Mouse (Mus musculus) natural killer cell, adult 2 months (primary cell): ENCODE data around the gene Rtkn.
A peak's percentile ranks its signal among the peaks of the same experiment; 100 is the strongest.

Experiments
- DNase-seq, 2 experiments: peaks; one replicate each; pipeline ENCODE4 v3.0.0; 2022; ENCODE audit warnings: low spot score in 2 of 2

Gene Rtkn

DNA sequence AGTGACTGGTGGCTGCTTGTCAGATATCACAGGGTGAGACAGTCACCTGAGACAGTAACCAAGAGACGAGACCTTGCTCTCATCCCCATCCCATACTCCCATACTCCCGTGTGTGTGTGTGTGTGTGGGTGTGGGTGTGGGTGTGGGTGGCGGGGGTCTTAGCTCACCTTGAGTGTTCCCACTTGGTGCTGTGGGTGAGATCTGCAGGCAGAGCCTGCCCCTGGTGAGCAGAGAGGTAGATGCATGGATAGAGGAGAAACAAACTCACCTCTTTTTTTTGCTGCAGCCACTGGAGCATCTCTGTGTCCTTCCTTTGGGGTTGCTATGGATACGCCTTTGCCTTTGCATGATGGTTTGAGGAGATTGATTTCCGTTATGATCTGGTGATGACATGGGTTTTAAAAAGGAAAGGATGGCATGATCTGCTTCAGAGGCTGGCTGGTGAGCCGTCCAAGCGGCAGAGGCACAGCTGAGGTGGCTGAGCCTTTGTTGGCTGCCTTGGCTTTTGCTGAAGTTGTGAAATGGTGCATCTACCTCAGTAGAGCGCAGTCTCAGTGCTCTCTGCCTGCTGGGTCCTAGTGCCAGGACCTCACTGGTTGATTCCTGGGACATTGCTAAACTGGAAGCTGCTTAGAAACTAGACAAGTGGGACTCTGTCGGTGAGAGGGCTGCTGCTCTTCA, 37.1 kb downstream of the Rtkn start:
- DNase-seq: no peak

DNA sequence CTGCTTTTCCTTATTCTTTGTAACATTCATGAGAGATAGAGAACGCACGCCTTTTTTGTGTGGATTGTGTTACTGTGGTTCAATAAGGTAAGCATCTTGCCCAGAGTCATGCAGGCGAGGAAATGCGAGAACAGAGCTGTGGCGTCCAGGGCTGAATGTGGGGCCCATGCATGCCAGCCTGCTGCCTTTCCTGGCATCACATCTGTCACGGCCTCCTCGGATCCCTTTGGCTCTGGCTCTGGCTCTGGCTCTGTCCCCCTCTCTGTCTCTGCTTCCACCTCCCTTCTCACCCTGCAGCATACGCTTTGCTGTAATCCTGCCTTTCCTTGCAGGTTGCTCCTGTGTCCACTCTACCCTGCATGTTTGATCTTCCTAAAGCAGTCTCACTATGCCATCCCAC, 40.7 kb downstream of the Rtkn start:
- no peak for DNase-seq

DNA sequence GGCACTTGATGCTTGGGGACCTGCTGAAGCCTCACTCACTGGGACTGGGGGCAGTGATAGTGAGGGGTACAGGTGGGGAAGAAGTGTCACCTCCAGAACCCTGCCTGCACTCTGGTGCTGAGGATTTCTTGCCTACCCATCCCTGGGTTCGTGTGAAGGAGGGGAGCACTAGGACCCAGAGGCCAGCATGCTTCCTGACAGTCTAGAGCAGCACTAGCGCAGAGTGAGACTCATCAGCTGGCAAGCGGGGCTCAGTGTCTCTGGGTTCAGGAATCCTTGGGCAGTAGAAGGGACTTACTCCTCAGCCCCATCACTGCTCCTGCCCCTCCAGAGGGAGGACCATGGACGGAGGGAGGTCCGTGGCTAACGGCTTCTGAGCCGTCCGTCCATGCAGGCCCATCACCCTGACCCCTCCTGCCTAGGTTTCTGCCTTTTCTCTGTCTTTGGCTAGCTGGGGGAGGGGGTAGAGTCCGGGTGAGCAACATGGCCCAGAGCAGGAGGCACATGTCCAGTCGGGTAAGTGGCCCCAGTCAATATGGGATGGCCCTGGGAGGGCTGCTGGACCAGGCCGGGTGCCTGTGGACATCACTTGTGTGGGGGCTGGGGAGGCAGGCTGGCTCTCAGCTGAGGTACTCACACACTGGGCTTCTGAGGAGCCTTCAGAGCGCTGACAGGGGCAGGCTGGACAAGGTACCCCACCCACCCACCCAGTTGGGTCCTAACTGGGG, 44.3 kb downstream of the Rtkn start:
- DNase-seq: no peak

DNA sequence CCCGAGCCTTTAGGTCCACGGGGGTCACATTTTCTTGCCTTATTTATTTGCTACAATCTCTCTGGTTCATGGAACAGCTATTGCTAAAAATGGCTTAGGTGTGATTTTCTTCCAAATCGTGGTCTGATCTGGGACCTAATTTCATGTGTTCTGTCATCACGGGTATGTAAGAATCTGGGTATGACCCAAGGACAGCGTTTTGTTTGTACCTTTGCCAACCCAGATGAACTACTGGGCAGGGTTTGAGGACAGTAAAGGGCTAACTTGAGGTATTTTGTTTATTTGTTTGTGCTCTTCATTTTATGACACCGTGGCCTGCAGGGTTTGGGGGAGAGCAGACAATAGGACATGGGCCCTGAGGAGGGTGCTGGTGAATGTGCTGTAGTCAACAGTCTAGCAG, 45.3 kb downstream of the Rtkn start:
- no peak for DNase-seq

DNA sequence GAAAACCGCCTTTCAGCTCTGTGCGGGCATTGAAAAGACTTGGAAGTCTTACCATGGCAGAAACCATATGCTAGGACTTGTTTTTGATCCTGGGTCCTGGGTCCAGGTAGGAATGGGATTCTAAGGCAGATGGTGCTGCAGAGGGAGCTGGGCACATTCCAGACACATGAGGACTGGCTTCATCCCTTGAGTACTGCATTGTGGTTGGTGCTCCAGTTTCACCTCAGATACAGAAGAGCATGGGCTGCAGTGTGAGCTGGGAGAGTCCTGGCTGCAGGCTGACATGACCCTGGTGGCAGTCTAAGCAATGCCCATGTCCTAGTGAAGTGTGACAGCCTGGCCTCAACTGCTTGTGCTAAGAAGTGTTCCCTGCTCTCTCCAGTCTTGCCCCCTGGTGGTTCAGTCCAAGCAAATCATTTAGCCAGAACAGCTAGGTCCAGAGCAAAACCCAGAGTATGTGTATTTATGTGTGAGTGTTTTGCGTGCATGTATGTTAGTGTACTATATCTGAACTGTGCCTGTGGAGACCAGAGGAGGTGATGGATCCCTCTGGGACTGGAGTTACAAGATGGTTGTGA, 49.7 kb downstream of the Rtkn start:
- DNase-seq: no peak

DNA sequence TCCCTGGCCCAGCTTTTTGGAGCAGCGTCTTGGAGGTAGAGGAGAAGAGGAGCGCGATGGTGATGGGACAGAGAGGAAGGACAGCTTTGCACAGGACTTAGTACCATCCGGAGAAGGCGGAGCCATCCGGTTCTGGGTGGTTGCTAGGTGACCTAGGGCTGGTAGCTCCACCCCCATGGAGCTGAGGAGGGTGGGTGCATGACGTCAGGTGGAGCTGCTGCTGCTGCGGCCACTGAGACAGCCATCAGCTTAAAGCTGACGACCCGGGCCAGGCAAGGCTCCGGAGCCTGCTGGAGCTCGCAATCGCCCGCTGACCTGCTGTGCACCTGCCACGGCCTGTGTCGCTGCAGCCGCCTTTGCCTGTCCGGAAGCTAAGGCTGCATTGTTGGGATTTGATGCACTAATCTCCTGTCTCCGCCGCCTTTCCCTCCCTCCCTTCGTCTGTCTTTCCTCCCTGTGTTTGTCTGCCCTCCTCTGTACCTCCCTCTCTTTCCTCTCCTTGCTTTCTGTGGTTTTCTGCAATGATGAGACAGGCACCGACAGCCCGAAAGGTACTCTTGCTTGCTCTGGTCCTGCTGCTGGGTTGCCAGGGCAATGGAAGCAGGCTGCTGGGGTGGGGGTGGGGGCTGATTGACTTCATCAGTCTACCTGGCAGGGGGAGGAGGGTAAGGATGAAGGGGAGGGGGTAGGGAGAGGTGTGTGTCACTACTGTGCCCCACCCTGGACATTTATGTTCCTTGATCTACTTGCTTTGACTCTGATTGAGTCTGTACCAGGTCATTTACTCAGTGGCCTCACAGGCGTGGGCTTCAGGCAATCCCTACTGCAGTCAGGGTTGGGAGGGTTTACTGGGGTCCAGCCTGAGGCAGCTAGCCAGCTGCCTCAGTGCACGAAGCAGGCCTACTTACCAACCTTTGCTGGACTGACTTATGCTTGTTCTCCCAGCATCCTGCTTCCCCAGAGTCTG, 50.9 kb downstream of the Rtkn start:
- DNase-seq: peak; percentile 42 to 55

DNA sequence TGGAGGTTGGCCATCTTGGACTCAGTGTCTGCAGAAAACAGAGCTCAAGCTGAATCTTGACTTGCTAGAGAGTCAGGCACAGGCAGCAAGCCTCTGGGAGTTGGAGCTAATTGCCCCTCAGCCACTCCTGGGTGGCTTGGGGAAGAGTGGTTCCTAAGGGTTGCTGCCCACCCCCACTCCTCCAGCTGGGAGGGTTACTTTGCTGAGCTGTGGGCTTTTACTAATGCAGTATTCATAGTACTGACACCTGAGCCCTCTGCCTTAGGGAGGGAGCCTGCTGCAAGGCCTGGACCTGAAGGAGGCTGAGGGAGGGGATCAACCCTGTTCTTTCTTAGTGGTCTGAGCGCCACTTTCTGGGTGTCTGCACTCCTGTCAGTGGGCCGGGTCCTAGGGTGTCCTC, 51.7 kb downstream of the Rtkn start:
- no peak for DNase-seq

DNA sequence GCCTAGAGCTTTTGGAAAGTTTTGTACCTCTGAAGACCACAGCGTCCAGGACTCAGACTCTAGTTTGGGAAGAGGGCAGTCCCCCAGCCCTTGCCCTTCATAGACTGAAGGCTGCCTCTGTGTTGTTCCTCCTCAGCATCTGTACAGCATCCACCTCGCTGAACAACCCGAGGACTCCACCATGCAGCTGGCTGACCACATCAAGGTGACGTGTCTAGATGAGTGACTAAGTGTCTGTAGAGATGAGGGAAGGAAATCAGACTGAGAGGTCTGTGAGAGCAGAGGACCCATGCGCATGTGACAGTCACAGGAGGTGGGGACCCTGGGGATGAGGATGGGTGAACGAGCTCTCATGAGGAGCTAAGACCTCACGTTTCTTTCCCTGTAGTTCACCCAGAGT, 58.3 kb downstream of the Rtkn start:
- DNase-seq: no peak

DNA sequence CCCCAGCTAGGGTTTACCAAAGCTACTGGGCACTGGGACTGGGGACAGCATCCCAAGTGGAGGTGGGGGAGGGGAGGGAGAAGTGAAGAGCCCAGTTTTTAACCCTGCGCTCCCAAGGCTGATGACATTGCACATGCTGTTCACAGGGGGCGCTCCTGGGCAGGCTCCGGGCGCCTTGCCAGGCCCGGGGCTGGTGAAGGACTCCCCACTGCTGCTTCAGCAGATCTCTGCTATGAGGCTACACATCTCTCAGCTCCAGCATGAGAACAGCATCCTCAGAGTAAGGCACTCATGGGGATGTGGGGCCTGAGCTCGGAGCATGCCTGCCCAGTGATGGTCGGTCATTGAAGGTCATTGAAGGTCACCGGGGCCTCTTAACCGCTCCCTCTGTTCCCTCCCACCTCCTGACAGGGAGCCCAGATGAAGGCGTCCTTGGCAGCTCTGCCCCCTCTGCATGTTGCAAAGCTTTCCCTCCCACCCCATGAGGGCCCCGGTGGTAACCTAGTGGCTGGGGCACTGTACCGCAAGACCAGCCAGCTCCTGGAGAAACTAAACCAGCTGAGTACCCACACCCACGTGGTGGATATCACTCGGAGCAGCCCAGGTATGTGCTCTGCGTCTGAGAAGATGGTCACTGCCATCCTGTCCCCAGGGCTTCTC, 62.2 kb downstream of the Rtkn start:
- DNase-seq: no peak
